Mouse (Mus musculus) C2C12 (cell line): ENCODE results near the gene Tgfa.

Experiments
- MYOG ChIP-seq: IDR thresholded peaks from one replicate; pipeline ENCODE4 v1.6.1; 2011; ENCODE audit not compliant: control insufficient read depth, insufficient read length; ENCODE audit errors: extremely low read depth
- USF1 ChIP-seq: IDR thresholded peaks from one replicate; pipeline ENCODE4 v1.6.1; 2011; ENCODE audit warnings: low read depth, mild to moderate bottlenecking, control low read depth, moderate library complexity

- TF ChIP-seq USF1, result no peak
- no peak for TF ChIP-seq MYOG
These were observed 30.6 kb downstream of the Tgfa start for GRCm38 (mm10) chr6:86225604-86226003.
